Mouse (Mus musculus): ENCODE data around the gene Arhgap4. TPM values are rescaled to one million over a fixed set of nuclear protein-coding genes. Genes with fewer than 3 reads are reported as not detected.

Arhgap4 gene
- polyA plus RNA-seq, 3 experiments from 2014 or later = 114 to 148 (median 147) TPM

DNA sequence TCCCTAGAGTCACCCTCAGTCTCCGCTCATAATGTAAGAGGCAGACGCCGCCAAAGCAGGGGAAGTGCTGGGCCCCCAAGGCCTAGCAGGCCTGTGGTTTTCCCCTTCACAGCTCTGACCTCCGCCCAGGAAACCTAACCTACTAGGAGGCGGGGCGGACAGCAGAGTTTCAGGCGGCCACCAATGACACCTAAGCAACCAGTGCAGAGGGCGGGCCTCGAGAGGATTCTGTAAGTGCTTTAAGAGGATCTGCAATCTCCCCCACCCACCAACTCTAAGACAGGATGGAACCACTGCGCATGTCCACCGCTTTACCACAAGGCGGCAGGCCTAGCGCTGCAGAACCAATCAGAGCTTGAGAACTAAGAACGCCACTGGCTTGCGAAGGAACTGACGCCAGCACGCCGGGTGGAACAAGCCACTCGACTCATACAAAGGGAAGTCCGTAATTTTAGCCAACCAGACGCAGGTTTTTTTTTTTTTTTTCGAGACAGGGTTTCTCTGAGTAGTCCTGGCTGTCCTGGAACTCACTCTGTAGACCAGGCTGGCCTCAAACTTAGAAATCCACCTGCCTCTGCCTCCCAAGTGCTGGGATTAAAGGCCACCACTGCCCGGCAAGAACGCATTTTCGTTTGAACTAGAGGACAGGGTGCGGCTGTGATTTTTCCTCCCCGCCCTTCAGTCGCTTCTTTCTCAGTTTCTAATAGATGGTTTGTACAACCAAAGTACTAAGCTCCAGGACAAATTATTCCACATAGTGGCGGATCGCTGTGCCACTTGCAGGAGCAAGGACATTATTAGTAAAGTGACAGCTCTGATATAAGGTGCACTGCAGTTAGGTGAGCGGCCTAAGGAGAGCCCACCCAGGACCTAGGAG lies 6.6 kb downstream of the Arhgap4 start:
- peak; percentile 86 for ATAC-seq

GRCm38 (mm10) chrX:73911588-73911987 lies 10.1 kb downstream of the Arhgap4 start:
- peak; percentile 57 for ATAC-seq

DNA sequence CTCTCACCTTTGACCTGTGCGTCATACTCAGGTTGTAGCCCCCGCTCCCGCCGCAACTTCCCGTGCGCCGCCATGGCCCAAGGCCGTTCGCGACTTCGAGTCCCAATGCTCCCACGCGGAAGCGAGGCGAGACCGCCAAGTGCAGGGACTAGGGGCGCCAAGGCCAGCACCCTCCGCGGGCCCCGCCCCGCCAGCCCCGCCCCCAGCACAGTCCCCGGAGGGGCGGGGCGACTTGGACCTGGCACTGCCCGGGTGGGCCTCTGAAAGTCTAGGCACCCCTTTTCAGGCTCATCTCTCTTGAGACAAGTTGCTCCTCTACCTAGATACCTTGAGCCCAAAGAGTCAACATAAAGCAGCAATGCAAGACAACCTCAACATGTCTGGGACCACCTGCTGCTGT lies 10.5 kb downstream of the Arhgap4 start:
- ATAC-seq = no peak

- no peak for ATAC-seq
Measured at GRCm38 (mm10) chrX:73910451-73910850, 11.2 kb downstream of the Arhgap4 start.

- no peak for ATAC-seq
Measured at GRCm38 (mm10) chrX:73910049-73910448, 11.6 kb downstream of the Arhgap4 start.

DNA sequence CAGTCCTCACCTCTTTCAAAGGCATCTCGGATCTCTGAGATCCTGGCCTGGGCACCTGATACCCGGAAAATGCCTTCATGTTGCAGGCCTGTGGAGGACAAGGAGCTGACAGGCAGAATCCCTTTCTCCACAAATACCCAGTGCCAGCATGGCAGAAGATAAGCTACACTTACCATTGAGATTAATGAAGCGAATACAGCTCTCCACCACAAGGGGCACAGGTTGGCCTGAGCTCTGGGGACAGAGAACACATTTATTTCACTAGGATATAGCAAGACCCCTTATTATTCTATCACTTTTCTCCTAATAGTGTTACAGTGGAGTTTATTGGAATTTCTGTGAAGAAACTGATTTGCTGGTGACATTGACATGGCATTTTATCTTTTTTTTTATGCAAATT lies 23.7 kb downstream of the Arhgap4 start:
- ATAC-seq = no peak

GRCm38 (mm10) chrX:73895719-73896118 lies 26.0 kb downstream of the Arhgap4 start, which contains the start of gene L1cam:
TSS of gene L1cam (minus strand) at chrX:73896105.
- peak; percentile 35 for ATAC-seq

DNA sequence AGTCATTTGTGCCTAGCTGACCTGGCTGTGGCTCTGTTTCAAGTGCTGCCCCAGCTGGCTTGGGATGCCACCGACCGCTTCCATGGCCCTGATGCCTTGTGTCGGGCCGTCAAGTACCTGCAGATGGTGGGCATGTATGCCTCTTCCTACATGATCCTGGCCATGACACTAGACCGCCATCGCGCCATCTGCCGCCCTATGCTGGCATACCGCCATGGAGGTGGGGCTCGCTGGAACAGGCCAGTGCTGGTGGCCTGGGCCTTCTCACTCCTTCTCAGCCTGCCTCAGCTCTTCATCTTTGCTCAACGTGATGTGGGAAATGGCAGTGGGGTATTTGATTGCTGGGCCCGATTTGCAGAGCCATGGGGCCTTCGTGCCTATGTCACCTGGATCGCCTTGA lies 28.8 kb downstream of the Arhgap4 start:
- no peak for ATAC-seq

GRCm38 (mm10) chrX:73891551-73892152 lies 30.0 kb downstream of the Arhgap4 start, which contains the start of gene Avpr2:
TSS of gene Avpr2 (plus strand) at chrX:73892102.
- ATAC-seq = no peak

GRCm38 (mm10) chrX:73881463-73881862 lies 40.2 kb downstream of the Arhgap4 start:
- no peak for ATAC-seq

DNA sequence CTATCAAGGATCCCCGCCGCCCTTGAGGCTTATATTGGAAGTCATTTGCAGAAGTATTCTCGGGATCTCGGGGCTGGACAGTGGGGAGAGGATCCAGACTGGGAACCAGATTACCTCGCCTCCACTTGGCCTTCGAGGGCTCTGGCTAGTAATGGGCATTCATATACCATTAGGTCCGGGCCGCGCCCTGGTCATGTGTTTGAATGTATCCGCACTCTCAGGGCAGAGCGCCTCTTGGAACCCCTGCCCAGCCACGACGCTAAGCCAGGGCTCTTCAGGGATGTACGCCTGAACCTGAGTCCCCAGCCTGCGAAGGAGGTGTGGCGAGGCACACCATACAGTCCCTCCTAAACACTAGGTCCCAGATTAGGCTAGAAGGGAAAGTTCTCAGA lies 40.6 kb downstream of the Arhgap4 start:
- no peak for ATAC-seq

DNA sequence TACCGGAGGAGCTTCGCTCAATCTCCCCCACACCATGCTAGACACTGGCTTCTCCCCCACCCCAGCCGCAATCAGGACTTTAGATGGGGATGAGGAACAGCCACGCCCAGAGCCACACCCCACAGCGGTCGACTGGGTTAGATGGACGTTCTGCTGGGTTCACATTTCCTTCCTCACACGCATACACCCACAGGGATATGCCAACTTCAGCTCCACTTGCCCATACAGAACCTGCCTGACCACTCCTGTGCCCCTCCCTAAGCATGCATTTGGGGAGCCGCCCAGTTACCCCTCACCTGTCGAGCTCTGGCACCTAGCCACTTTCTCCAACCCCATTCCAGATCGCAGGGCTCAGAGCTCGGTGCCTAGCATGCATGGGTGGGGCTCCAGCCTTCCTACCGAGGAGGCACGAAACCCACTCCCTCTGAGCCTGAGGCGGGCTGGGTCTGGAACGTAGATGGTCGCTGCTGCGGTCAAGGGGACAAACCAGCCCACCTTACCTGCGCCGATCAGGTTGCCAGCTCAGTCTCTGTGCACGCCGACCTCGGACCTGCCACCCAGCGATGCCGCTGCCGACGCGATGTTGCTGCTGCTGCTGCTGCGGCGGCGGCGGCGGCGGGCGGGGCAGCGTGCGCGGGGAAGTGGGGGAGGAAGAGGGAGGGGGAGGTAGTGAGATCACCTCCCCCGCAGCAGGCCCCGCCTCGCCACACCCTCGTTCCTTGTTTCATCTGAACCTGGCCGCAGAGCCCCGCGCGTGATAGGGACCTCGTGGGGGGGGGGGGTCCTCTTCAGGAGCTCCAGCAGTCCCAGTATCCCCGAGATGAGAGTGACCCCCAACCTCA lies 41.3 kb downstream of the Arhgap4 start:
- ATAC-seq = peak; percentile 68

DNA sequence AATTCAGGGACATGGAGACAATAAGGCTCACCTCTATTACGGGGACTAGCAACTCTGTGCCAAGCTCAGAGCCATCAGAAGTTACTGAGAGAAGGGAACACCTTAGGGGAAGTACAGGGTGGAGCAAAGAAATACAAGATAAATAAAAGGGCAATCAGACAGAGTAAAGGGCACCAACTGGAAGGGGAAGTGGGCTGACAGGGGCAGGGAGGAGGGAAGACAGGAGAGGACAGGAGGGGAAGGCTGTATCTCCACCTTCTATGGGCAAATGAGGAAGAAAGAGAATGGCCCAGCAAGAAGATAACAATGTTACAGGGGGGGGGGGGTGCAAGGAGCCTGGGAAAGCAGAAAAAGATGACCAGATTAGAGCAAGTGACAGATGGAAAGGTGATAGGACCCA lies 44.7 kb downstream of the Arhgap4 start:
- ATAC-seq = no peak

DNA sequence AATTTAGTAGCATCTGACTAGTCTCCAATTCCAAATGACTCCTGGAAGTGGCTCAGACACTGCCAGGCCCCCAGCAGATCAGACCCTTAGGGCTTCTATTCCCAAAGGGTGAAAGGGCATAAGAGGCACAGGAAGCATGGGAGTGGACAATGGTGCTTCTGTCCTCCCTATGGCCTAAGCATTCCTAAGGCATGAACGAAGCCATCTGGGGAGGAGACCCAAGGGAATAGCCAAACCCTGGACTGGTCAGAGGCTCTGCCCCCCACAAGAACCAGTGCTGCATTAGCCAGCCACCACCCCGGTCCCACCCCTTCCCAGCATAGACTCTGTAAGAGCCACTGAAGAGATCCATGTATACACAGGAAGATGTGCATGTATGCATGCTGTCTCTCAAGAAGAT lies 45.8 kb downstream of the Arhgap4 start:
- no peak for ATAC-seq

GRCm38 (mm10) chrX:73871956-73872355 lies 49.7 kb downstream of the Arhgap4 start:
- ATAC-seq = no peak

DNA sequence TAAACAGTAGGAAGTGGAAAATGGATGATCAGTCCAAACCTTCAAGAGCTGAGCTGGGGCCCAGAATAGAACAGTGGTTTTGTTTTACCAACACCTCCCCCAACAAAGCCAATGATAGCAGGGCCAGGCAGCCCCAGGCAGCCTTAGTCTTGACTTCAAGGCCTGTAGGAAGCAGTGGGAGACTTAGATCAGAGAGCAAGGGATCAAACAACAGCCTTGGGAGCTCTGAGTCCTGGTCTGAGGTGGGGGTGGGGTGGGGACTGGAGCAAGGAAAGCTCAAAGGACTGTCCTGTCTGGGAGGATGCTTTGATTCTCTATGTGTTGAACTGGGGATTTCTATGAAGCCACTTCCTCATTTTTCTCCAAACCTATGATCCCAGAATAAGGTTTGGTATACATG lies 50.2 kb downstream of the Arhgap4 start:
- ATAC-seq = no peak

- no peak for ATAC-seq
Measured at GRCm38 (mm10) chrX:73869334-73869733, 52.3 kb downstream of the Arhgap4 start.

DNA sequence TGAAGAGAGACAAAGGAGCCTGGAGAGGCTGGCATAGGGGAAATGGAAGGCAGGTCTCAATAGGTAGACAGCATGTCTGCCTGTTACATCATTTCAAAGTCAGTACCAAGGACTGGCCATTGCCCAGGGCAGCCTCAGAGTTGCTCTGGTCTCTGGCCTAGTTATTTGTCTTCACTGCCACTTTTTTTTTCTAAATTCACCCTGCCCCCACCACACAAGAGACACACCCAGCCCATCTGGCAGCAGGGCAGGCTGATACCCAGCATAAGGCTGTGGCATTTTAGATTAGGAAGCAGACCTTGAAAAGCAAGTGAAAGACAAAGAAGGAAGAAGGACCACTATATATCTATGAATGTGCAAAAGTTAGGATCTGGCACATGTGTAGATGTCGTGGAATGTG lies 53.8 kb downstream of the Arhgap4 start:
- no peak for ATAC-seq

DNA sequence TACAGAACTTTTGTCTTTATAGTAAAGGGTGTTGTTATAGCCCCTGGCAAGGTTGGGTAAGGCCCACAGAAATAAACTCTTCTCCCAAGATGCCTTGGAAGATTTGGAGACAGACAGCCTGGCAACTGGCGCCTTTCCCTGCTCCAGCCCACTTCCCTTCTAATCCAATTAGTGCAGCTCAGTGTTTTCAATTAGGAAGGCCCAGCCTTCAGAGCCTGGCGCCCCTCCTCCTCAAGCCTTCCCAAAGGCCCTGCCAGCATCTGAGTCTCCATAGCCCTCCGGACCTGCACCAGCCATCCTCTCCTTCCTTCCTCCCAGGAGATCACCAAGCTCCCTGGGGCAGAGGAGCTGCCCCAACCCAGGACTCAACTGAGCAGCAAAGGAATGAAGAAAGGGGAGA lies 54.4 kb downstream of the Arhgap4 start:
- ATAC-seq = no peak

- no peak for ATAC-seq
Measured at GRCm38 (mm10) chrX:73864692-73865091, 57.0 kb downstream of the Arhgap4 start.

GRCm38 (mm10) chrX:73855087-73855408 lies 66.6 kb downstream of the Arhgap4 start:
- no peak for ATAC-seq

- no peak for ATAC-seq
Measured at GRCm38 (mm10) chrX:73854326-73855086, 67.2 kb downstream of the Arhgap4 start.
